Mouse (Mus musculus) kidney, adult 11 months (tissue): ENCODE results near the gene Sctr.

Experiments used
- DNase-seq: peaks from one replicate; pipeline ENCODE4 v3.0.0; 2022

Gene Sctr

DNA sequence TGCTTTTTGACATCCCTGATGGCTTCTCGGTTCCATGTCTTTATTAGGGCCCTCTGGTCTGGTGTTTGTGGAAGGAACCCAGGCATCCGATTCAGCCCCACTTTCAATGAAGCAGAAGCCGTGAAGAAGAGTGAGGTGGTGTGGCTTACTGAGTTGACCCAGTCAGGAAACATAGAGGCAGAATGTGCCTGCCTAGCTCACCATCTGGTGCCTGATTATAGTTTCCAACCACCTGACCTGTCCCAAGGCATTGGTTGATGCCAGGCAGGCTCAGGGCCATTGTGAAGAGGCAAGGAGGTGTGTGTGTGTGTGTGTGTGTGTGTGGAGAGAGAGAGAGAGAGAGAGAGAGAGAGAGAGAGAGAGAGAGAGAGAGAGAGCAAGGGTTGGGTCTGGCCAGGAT lies 23.8 kb downstream of the Sctr start:
- no peak for DNase-seq

DNA sequence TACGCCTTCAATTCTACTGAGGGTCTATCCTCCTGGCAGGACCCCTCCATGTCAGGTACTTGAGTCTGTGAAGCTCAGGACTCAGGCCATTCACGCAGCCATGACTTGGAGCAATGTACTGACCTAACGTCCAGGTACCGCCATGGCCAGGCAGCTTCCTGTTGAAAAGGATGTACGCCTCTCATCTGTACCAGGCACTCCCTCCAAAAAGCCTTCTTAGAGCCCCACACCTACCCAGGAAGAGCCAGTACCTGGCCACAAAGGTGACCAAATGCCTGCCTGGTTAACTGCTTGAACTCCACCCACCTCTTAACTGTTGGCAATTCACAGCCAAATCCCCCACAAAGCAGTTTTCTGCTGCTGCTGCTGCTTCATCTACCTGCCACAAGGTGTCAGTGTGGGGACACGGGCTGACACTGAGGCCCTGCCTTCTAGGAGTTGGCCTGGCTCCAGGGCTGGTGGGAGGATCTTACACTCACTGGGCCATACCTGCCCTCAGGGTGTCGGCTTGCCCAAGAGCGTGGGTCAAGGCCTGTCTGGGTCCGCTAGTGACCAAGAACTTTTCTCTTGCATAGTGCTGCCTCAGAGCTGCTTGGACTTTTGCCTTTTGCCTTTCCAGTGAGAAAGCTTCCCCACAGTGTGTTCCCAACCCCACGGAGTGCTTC lies 26.2 kb downstream of the Sctr start:
- peak; percentile 92 for DNase-seq

DNA sequence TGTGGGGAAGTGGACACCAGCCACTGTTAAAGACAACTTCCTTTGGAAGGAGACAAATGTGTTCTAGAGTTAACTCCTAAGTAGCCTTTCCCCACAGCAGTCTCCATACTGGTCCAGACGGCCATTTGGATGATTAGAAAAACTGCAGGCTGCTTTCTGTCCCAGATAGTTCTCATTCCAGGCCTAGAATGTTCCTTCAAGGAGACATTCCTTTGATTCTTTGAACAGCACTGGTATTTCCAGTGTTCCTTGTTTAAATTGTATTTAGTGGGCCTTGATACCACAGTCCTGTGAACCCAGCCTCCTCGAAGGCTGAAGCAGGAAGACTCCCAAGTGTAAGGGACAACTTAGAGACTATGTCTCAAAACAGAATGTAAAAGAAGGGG lies 26.8 kb downstream of the Sctr start:
- DNase-seq, result no peak

DNA sequence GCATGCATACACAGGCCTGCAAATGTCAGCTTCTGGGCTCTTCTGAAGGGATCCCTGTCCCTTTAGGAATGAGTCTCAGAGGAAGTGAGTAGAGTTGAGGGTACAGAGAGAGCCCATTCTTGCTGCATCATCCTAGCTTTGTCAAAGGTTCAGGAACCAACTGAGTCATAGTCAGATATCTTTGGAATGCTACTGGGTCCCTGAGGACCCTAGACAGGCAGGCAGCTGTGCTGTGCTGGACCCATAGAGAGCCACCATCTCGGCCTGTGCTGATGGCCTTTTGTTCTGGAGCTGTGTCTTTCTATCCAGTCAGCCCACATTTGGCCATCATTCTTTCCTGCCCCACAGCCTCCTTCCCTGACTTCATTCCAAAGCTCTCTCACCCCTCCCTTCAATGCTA lies 28.1 kb downstream of the Sctr start:
- DNase-seq, result no peak

GRCm38 (mm10) chr1:120035456-120036034 lies 28.9 kb downstream of the Sctr start:
- no peak for DNase-seq

DNA sequence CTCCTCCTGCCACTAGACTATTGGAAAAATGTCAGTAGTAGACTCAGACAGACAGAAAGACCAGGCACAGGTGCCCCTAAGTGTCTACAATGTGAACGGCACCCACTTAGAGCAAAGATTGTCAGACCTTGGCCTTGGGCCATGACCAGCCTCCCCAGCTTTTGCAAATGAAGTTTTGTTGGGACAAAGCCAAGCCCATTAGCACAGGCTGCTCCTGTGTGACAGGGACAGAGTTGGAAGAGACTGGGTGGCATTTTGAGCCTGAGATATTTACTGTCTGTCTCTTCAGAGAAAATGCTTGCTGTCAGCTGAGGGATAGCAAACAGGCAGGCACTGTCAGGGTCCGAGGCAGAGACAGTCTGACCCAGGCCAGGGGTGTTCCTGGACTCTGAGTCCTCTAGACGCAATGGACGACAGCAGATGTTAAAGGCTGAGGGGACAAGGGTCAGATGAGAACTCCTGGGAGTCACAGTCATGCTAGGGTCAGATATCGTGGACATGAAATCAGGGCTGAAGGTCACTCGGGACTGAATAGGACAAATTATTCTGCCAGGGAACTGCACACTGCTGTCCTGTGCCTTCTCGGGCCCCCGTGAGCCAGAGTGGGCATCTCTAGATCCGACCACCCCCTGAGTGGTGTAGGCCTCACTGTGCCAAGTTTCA lies 30.5 kb downstream of the Sctr start:
- peak; percentile 69 for DNase-seq

- no peak for DNase-seq
These were observed 31.9 kb downstream of the Sctr start for GRCm38 (mm10) chr1:120038594-120038993.

- no peak for DNase-seq
These were observed 35.7 kb downstream of the Sctr start for GRCm38 (mm10) chr1:120042421-120042820.

DNA sequence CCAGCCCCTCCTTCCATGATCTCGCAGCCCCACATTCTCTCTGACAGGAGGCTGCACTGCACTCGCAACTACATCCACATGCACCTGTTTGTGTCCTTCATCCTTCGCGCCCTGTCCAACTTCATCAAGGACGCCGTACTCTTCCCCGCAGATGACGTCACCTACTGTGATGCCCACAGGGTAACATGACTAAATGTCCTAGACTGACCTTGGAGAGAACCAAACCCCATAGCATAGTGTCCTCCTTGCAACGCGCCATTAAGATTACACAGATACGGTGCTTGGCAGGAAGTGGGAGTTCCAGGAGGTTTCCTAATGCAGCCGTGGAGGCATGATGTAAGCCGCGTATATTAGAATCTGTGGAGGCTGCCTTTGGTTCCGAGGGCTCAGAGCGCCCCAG lies 37.9 kb downstream of the Sctr start:
- no peak for DNase-seq

DNA sequence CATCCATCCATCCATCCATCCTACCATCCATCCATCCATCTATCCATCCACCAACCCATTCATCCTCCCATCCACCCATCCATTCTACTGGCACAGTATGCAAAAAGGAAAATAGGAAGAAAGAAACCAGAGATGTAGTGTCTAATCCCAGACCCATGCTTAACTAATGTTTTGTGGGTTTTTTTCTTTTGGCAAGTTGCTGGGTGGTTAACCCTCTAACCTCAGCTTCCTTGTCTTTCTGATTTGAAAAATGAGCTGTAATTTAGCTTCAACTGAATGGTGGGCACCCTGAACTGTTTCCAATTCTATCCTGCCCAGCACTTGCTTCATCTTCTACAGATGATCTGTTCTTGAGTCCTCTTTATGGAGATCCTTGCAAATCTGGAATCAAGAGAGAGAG lies 40.6 kb downstream of the Sctr start:
- no peak for DNase-seq

GRCm38 (mm10) chr1:120051070-120051469 lies 44.4 kb downstream of the Sctr start:
- DNase-seq, result no peak

DNA sequence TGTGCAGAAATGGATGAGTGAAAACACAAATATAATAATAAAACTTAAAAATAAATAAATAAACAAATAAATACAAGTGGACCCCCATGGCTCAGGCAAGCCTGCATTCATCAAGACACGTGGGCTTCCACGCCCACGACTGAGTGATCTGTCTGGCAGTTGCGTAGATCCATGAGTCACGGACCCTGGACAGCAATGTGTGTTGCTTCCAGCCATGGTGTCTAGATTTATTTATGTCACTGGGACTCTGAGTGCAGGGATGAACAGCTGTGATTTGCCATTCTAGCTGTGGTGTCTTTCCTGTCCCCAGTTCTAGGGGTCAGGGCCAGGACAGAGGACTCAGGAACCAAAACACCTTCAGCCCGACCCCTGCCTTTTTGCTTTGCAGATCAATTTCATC lies 48.3 kb downstream of the Sctr start:
- no peak for DNase-seq

GRCm38 (mm10) chr1:120055475-120055874 lies 48.8 kb downstream of the Sctr start:
- no peak for DNase-seq

DNA sequence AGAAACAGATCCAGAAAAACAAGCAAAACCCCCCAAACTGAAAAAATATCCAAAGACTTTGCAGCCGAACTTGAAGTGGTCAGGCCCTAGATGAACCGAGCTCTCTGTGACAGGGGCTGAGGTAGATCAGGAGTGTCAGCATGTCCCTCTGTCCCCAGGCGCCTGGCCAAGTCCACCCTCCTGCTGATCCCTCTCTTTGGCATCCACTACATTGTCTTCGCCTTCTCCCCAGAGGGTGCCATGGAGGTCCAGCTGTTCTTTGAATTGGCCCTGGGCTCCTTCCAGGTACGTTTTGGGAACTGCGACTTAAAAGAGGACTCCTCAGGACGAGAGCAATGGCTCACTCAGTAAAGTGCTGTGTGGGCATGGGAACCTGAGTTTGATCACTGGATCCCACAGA lies 49.5 kb downstream of the Sctr start:
- DNase-seq, result no peak

- peak; percentile 73 for DNase-seq
These were observed 50.4 kb downstream of the Sctr start for GRCm38 (mm10) chr1:120057044-120057443.

DNA sequence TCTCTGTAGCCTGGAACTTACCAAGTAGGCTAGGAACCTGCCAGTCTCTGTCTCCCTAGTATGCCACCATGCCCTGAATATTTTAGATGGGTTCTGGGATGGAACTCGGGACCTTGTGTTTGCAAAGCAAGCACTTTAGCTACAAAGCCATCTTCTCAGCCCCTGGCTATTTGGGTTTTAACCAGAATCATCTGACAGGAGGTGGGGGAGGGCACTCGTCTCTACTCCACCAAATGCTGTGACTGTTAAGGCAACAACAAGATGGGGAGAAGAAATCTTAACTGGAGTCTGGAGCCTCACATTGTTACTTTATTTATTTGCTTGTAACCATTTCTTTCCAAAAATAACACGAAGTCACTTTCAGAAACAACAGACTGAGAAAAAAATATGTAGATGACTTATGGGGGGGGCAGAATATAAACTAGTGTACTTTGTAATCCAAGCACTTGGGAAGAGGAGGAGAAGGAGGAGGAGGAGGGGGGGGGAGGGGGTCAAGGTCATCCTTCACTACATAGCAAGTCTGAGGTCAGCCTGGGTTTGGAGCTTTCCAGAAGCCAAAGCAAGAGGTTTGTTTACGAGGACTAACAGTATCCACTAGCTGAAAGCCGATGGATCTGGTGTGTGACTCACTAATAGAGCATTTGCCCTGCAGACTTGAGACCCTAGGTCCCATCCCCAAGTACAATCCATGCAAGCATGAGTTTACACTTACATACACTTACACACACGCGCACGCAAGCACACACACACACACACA lies 51.2 kb downstream of the Sctr start:
- DNase-seq, result no peak

GRCm38 (mm10) chr1:120060687-120061086 lies 54.0 kb downstream of the Sctr start:
- DNase-seq, result no peak

GRCm38 (mm10) chr1:120062231-120062630 lies 55.5 kb downstream of the Sctr start:
- no peak for DNase-seq

DNA sequence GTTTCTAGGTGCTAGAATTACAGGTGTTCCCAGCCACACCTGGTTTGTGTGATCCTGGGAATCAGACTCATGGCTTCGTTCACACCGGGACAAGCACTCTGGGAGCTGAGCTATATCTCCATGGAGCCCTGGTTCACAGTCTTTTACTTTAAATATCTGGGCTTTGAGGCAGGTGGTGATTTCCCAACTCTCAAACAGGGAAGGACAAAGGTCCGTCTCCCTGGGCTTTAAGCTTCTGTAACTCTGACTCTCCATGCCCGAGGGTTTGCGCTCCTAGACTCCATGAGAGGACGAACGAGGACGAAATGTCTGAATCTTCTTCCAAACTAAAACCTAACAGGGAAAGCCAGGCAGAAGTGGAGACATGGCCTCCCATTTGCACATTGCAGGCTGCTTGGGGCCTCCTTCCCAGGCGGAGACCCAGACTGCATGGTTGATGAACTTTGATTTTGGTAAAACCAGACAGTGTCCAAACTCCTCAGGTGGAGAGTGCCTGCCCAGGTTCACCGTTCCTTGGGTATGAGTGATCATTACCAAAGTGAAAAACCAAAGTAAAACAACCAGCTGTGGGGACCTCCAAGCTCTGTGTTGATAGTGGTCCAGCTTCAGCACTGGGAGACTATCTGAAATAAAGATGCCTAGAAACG lies 57.5 kb downstream of the Sctr start:
- no peak for DNase-seq

- no peak for DNase-seq
These were observed 59.5 kb downstream of the Sctr start for GRCm38 (mm10) chr1:120066159-120066558.

GRCm38 (mm10) chr1:120066625-120067024 lies 59.9 kb downstream of the Sctr start:
- DNase-seq, result no peak

DNA sequence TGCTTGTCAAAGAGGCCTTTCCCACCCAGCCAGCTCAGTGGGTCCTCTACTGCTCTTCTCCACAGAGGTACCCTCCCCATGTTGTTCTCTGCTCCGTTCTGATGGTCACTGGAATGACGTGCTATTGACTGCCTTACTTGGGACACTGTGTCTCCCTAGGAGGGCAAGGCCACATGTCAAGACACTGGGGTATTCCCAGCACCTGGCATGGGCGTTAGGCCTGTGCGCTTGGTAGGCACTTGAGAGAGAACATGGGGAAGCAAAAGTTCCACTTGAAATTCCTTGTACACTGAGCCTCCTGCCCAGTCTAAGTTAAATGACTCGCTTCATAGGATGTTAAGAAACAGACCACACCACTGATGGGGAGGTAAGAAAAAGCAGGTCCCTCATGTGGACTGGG lies 62.4 kb downstream of the Sctr start:
- DNase-seq, result no peak

DNA sequence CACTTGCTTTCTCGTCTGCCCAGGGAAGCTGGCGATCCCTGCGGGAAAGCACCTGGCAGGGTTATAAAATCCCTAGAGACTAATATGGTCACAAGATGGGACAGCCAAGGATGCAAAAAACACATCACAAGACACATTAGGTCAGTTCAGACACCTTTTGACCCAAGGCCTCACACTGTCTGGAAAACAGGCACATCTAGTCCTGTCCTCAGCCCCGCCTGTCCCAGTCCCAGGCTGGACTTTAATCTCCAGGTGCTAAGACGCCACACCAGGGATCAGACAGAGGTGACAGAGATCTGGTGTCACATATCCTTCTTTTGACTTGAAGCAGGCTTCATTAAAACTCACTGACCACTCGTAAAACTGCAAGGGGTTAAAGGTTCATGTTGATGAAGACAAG lies 63.5 kb downstream of the Sctr start:
- DNase-seq, result peak; percentile 53
